Mouse (Mus musculus) gastrocnemius, adult 2 months (tissue): ENCODE data around the gene Cfap298. TPM values are rescaled to one million over a fixed set of nuclear protein-coding genes. Genes with fewer than 3 reads are reported as not detected.

ENCODE experiments used
- DNase-seq: peaks from one replicate; pipeline ENCODE4 v3.0.0; 2022
- H3K27ac ChIP-seq: fragments of 200-600 bp; 2 replicates; pipeline ENCODE4 v1.8.1; 2022; ENCODE audit warnings: mild to moderate bottlenecking
- H3K4me3 ChIP-seq: fragments of 200-600 bp; 2 replicates; pipeline ENCODE4 v1.8.1; 2022; ENCODE audit warnings: mild to moderate bottlenecking, moderate library complexity
- CTCF ChIP-seq: fragments of 200-600 bp; IDR thresholded peaks from 2 replicates; pipeline ENCODE4 v1.8.1; 2022; ENCODE audit warnings: antibody characterized with exemption, mild to moderate bottlenecking, moderate library complexity
- intact Hi-C: fragments of 180-260 bp; cut with DNase I; formaldehyde crosslinking; loops from one replicate; pipeline ENCODE4 v1.15.1; 2025
- long read RNA-seq, 2 experiments: library from polyadenylated mRNA; stranded (forward); transcript quantifications; one replicate each; pipeline ENCODE4 v2.0.0; 2021
- total RNA-seq, 2 experiments: library from RNA; stranded (reverse); gene quantifications; 2 replicates each; pipeline ENCODE4 v1.2.3; 2021

The Cfap298 gene
- 10 to 100 TPM; 33.1 to 33.8 TPM for total RNA-seq
- long read RNA-seq, experiment 1, transcript Cfap298-201 (7 exons, 1,430 nt): major isoform, 67 of 74 reads
- long read RNA-seq, experiment 1, partial matches to known transcripts: 3 of 74 reads
- long read RNA-seq, experiment 1, other reads (novel, unspliced or antisense): 4 of 74 reads
- long read RNA-seq, experiment 2, transcript Cfap298-201 (7 exons, 1,430 nt): major isoform, 70 of 72 reads
- long read RNA-seq, experiment 2, partial matches to known transcripts: 2 of 72 reads
- long read RNA-seq, experiment 2, other reads (novel, unspliced or antisense): 0 of 72 reads

- no peak for TF ChIP-seq CTCF
- DNase-seq: peak; percentile 94
- intact Hi-C loops: loop anchor here (2.0 to 5.0 kb wide), 4 partner anchors 77 to 126 kb away; partner anchors contain the start of genes Paxbp1 and Synj1
- peak within 1 kb of the TSS; percentile 93 for H3K27ac ChIP-seq
- peak within 1 kb of the TSS; percentile 99 for H3K4me3 ChIP-seq
Observed at GRCm38 (mm10) chr16:90934687-90935328, at the start of gene Cfap298. TSS of gene Cfap298 (minus strand) at chr16:90935114.

- no peak for TF ChIP-seq CTCF
- Histone ChIP-seq H3K4me3 (no peak overlapping the region), H3K27ac (no peak overlapping the region)
- intact Hi-C loops: no loop called here
- no peak for DNase-seq
Observed at GRCm38 (mm10) chr16:90971004-90971403, 36.1 kb upstream of the Cfap298 start.

DNA sequence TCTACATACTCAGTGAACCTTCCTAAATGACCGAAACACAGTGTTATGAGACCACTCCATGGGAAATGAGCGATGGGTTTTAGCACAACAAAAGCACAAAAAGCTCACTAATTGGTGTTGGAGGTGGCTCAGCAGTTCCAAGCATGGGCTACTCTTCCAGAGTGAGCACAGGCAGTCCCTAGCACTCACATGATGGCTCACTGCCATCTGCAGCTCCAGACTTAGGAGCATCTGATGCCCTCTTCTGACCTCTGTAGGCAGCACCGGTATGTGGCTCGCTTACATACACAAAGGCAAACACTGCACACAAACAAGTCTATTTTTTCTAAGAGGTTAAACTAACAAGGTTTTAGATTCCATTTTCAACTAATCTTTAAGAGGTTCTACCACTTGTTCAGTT is 31.3 kb upstream of the Cfap298 start:
- no peak overlapping the region for H3K27ac ChIP-seq
- no peak overlapping the region for H3K4me3 ChIP-seq
- intact Hi-C loops: no loop called here
- no peak for DNase-seq
- TF ChIP-seq CTCF: no peak

DNA sequence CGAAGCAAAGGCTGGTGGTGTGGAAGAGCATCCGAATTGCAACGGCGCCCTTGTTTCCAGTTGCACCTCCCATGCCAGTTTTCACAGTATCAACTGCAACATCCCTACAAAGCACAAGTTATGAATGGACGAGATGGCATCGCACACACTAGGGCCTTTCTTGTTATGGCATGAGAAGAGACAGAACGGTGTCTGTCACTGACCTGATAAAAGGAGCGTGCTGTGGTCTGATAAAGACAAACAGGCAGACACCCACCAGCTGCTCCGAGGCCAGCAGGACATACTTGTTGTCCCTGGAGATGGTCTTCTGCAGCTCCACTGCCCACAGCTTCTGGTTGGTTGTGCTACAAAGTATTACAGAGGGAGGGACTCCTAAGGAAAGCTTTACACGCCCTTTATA is 29.4 kb upstream of the Cfap298 start:
- no peak for DNase-seq
- H3K27ac ChIP-seq: no peak overlapping the region
- intact Hi-C loops: no loop called here
- no peak for TF ChIP-seq CTCF
- H3K4me3 ChIP-seq: no peak overlapping the region

DNA sequence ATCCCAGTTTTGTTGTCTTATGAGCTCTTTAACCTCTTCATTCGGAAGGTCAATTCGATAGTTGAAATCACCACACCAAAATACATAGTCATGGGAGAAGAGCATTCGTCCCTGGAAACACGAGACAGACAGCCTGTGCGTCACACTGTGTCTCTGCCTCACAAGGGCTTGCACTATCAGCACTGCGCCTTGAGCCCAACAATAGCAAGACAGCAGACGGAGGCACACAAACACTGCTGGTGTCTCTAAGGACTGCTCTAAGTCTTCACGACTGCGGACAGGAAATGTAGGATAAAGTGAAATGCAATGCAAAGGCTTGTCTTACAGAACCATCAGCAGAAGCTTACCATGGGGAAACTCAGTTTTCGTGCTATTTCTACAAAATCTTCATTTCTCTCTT is 29.0 kb upstream of the Cfap298 start:
- no peak for DNase-seq
- TF ChIP-seq CTCF: no peak
- no peak overlapping the region for H3K27ac ChIP-seq
- intact Hi-C loops: no loop called here
- H3K4me3 ChIP-seq: no peak overlapping the region

DNA sequence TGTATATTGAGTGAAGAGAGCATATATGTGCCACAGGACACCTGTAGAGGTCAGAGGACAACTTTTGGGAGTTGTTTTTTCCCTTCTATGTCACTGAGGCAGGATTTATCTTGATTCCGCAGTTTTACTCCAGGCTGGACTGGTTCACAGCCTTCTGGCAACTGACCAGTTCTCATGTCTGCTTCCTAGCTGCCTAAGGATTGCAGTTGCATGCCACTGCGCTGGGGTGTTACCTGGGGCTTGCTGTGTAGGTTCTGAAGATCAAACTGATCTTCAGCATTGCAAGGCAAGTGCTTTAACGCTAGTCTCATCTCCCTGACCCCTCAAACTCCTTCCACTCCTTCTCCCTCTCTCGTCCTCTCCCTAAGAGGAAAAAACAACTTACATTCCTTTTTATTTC is 28.3 kb upstream of the Cfap298 start:
- intact Hi-C loops: no loop called here
- no peak for DNase-seq
- Histone ChIP-seq H3K27ac (no peak overlapping the region), H3K4me3 (no peak overlapping the region)
- TF ChIP-seq CTCF: no peak

- Histone ChIP-seq H3K4me3 (no peak overlapping the region), H3K27ac (no peak overlapping the region)
- TF ChIP-seq CTCF: no peak
- no peak for DNase-seq
- intact Hi-C loops: no loop called here
Observed at GRCm38 (mm10) chr16:90958301-90959085, 23.6 kb upstream of the Cfap298 start.

DNA sequence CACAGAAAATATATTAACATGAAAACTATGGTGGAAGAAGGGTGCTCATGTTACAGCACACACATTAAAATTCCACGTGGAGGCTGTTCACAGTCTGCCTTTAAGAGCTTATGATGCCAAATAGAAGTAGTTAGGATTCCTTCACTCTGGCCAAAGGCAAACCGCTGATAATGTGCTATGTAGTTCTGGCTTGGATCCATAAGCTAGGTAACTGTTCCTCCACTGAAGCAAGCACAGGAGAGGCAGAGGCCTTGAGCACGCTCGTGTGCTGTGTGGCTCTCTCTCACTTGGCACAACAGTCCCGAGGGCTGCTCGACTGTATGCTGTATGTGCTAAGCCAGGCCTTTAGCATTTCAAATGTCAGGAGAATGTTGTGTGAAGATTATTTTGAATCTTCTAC is 20.6 kb upstream of the Cfap298 start:
- DNase-seq: no peak
- intact Hi-C loops: no loop called here
- no peak for TF ChIP-seq CTCF
- H3K4me3 ChIP-seq: no peak overlapping the region
- H3K27ac ChIP-seq: no peak overlapping the region

DNA sequence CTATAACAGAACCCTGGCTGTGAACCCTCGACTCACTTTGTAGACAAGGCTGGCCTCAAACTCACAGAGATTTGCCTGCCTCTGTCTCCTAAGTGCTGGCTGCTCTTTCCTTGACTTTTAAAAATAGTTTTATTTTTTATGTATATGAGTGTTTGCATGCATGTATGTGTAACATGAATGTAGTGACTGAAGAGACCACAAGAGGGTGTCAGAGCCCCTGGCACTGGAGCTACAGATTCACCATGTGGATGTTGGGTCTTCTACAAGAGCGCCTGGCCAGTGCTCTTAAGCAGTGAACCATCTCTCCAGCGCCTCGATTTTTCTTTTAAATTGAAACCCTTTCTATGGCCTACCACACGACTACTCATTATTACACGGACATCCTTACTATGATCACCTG is 18.9 kb upstream of the Cfap298 start:
- intact Hi-C loops: no loop called here
- Histone ChIP-seq H3K27ac (no peak overlapping the region), H3K4me3 (no peak overlapping the region)
- TF ChIP-seq CTCF: peak; percentile 17; the same call in 1 of the 2 replicates
- DNase-seq: no peak

DNA sequence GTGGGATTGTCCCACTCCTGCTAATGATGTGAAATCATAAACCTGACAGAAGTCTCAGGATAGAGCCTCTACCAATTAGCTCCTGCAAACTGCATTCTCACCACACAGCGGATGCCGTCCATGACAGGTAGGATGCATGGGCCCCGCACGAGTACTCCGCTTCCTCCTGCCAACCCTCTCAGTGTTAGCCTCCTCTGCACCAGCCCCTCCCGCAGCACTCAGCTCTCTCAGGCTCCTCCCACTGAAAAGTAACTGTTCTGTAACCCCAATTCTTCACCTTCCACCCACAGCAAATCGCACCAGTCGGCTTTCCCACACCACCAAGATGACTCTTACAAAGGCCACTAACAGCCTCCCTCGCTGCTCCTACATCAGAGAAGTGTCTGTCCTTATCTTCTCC is 18.2 kb upstream of the Cfap298 start:
- no peak overlapping the region for H3K27ac ChIP-seq
- no peak overlapping the region for H3K4me3 ChIP-seq
- no peak for TF ChIP-seq CTCF
- DNase-seq: no peak
- intact Hi-C loops: no loop called here

DNA sequence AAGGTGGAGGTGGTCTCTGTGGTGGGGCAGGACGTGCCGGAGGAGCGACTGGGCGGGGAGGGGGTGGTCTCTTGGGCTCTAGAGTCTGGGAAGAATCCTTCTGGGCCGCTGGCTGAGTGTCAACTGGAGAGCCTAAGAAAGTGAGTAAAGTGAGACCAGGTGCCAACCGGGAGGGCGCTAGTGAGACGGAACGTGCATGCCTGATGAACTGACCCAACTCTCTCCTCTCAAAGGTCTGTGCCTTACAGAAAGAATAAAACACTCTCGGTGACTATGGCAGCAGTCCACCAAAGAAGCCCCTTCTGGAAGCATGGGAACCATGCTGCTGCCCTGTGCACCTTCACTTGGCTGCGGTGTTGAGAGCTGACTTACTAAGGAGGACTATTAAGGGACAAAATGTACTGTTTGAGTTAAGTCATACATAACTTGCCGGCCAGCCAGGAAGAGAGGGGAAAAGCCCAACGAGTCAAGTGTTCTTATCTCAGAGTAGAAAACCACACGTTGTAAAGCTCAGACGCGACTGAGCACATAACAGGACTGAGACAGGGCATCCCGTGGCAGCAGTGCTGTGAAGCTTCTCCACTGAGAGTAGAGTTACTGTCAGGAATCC is 15.5 kb upstream of the Cfap298 start:
- no peak for DNase-seq
- intact Hi-C loops: no loop called here
- Histone ChIP-seq H3K27ac (no peak overlapping the region), H3K4me3 (no peak overlapping the region)
- no peak for TF ChIP-seq CTCF

- no peak for TF ChIP-seq CTCF
- no peak for DNase-seq
- intact Hi-C loops: no loop called here
- no peak overlapping the region for H3K4me3 ChIP-seq
- no peak overlapping the region for H3K27ac ChIP-seq
Observed at GRCm38 (mm10) chr16:90946977-90947376, 12.1 kb upstream of the Cfap298 start.

- no peak overlapping the region for H3K27ac ChIP-seq
- TF ChIP-seq CTCF: no peak
- no peak for DNase-seq
- intact Hi-C loops: no loop called here
- H3K4me3 ChIP-seq: no peak overlapping the region
Observed at GRCm38 (mm10) chr16:90941246-90941645, 6.3 kb upstream of the Cfap298 start.
